In genomic region chr5:120413436-120413835, GRCm38 (mm10) we compare ENCODE assay signal across 23 mouse cellular contexts. TPM values are rescaled to one million over a fixed set of nuclear protein-coding genes. Genes with fewer than 3 reads are reported as not detected.
DNase-seq lines count a peak whose midpoint lies in the region; ATAC-seq and TF ChIP-seq lines count a peak whose summit lies in the region.
"Had no signal": no experiment of that assay in that cellular context is flagged by ENCODE, and none has a peak within 500 bp of the region (broad histone marks: within the 10 kb centered on the region; RNA-seq: fewer than 3 reads in every experiment).

No protein-coding gene starts in this region.

- TF ChIP-seq POLR2A in lung, adult 2 months (IDR thresholded peaks at IDR 0.05; ENCODE audit: borderline replicate concordance, extremely low read depth, low read depth, low read length) = no peak

- no peaks in the 10 kb centered on the region for H3K27me3 ChIP-seq in hindbrain, postnatal 0 days (ENCODE audit: insufficient read depth, low read length)
- peaks cover 70% of the 10 kb centered on the region for H3K27me3 ChIP-seq in hindbrain, embryonic 12.5 days
- peaks cover 33% of the 10 kb centered on the region for H3K27me3 ChIP-seq in lung, embryonic 14.5 days (ENCODE audit: insufficient read depth, low read length)
- peaks cover 66% of the 10 kb centered on the region for H3K27me3 ChIP-seq in embryonic facial prominence, embryonic 10.5 days (replicated peaks; ENCODE audit: low read depth, poor library complexity, severe bottlenecking)
- H3K27me3 ChIP-seq: hindbrain, embryonic 15.5 days had no signal

- peak; percentile 65 for TF ChIP-seq CTCF in hindbrain, postnatal 0 days (IDR thresholded peaks at IDR 0.05; ENCODE audit: low read depth)
- TF ChIP-seq CTCF in lung, embryonic 14.5 days (IDR thresholded peaks at IDR 0.05; ENCODE audit: low read depth) = peak; percentile 42
- no peak for TF ChIP-seq CTCF in lung, adult 2 months (IDR thresholded peaks at IDR 0.05; ENCODE audit: insufficient read depth, low read length)

- 0 out of 2 replicates have a peak, but pooled peaks cover 7% of the 10 kb centered on the region for H3K4me1 ChIP-seq in hindbrain, postnatal 0 days (ENCODE audit: insufficient read depth, low read length)
- H3K4me1 ChIP-seq in hindbrain, embryonic 12.5 days = peaks cover 20% of the 10 kb centered on the region
- H3K4me1 ChIP-seq in lung, embryonic 14.5 days (ENCODE audit: insufficient read depth) = no peaks in the 10 kb centered on the region
- H3K4me1 ChIP-seq in lung, adult 2 months (ENCODE audit: control insufficient read depth, insufficient read depth, low read length) = no peaks in the 10 kb centered on the region
- H3K4me1 ChIP-seq in embryonic facial prominence, embryonic 10.5 days = peaks cover 16% of the 10 kb centered on the region
- H3K4me1 ChIP-seq: liver, embryonic 13.5 days had no signal

- intact Hi-C loops in gastrocnemius, postnatal 14 days (cut with DNase I; ENCODE audit: low total_unique reads) = no loop called here

- H3K9me3 ChIP-seq in hindbrain, postnatal 0 days (ENCODE audit: low read length) = no peaks in the 10 kb centered on the region
- peaks cover 8% of the 10 kb centered on the region; the same call in 1 of the 2 replicates for H3K9me3 ChIP-seq in hindbrain, embryonic 12.5 days (replicated peaks)
- H3K9me3 ChIP-seq in lung, embryonic 14.5 days (ENCODE audit: low read depth, low read length) = peaks cover 6% of the 10 kb centered on the region; the same call in 1 of the 2 replicates
- peaks cover 6% of the 10 kb centered on the region; the same call in 1 of the 2 replicates for H3K9me3 ChIP-seq in embryonic facial prominence, embryonic 10.5 days
- H3K9me3 ChIP-seq: hindbrain, embryonic 15.5 days; liver, embryonic 13.5 days had no signal

- no peak for DNase-seq in hindbrain, postnatal 0 days (ENCODE audit: low spot score)
- no peak for DNase-seq in lung, embryonic 14.5 days
- no peak for DNase-seq in lung, adult 2 months
- DNase-seq in ES-CJ7 (ENCODE audit: low read depth, low spot score) = peak; percentile 53
- DNase-seq in embryonic facial prominence, embryonic 10.5 days (ENCODE audit: low spot score) = peak; percentile 13
- DNase-seq in urinary bladder, postnatal 4 days (ENCODE audit: low spot score in 2 of 2) = no peak
- DNase-seq in gastrocnemius, postnatal 14 days = no peak
- DNase-seq: adrenal gland, postnatal 10 days; cerebellum, adult 9-10 months; gastrocnemius, postnatal 36 days; heart, postnatal 10 days; kidney, adult 2 months; kidney, postnatal 25 days; liver, embryonic 13.5 days; lung, postnatal 36 days; thymus, adult 18-20 months had no signal

- H3K9ac ChIP-seq in hindbrain, postnatal 0 days (replicated peaks; ENCODE audit: low read length) = no peak overlapping the region
- no peak overlapping the region for H3K9ac ChIP-seq in hindbrain, embryonic 12.5 days
- no peak overlapping the region for H3K9ac ChIP-seq in lung, embryonic 14.5 days
- H3K9ac ChIP-seq: hindbrain, embryonic 15.5 days; liver, embryonic 13.5 days had no signal

- 85% methylated on average over 6 of the region's 6 CpGs for WGBS in hindbrain, postnatal 0 days
- 82% methylated on average over 6 of the region's 6 CpGs for whole genome bisulfite sequencing in hindbrain, embryonic 12.5 days
- WGBS in lung, embryonic 14.5 days = 73% methylated on average over 6 of the region's 6 CpGs
- WGBS in lung, adult 2 months = 77% methylated on average over 6 of the region's 6 CpGs
- 88% methylated on average over 6 of the region's 6 CpGs for WGBS in embryonic facial prominence, embryonic 10.5 days

- H3K27ac ChIP-seq in hindbrain, postnatal 0 days = no peak overlapping the region
- H3K27ac ChIP-seq in hindbrain, embryonic 12.5 days = no peak overlapping the region
- H3K27ac ChIP-seq in lung, embryonic 14.5 days (ENCODE audit: low read depth) = no peak overlapping the region
- no peak overlapping the region for H3K27ac ChIP-seq in embryonic facial prominence, embryonic 10.5 days (replicated peaks)
- H3K27ac ChIP-seq: heart, embryonic 10.5 days; hindbrain, embryonic 15.5 days; liver, embryonic 13.5 days had no signal

- ATAC-seq in hindbrain, postnatal 0 days = no peak
- no peak for ATAC-seq in hindbrain, embryonic 12.5 days (ENCODE audit: low FRiP score)
- no peak for ATAC-seq in lung, embryonic 14.5 days (ENCODE audit: insufficient read depth)

- no peak overlapping the region for H3K4me2 ChIP-seq in hindbrain, postnatal 0 days (ENCODE audit: low read depth, low read length)
- H3K4me2 ChIP-seq in hindbrain, embryonic 12.5 days (replicated peaks) = no peak overlapping the region
- H3K4me2 ChIP-seq in lung, embryonic 14.5 days = no peak overlapping the region
- H3K4me2 ChIP-seq: hindbrain, embryonic 15.5 days; liver, embryonic 13.5 days had no signal

- no peaks in the 10 kb centered on the region for H3K36me3 ChIP-seq in hindbrain, postnatal 0 days (ENCODE audit: insufficient read depth, low read length)
- no peaks in the 10 kb centered on the region for H3K36me3 ChIP-seq in hindbrain, embryonic 12.5 days
- no peaks in the 10 kb centered on the region for H3K36me3 ChIP-seq in lung, embryonic 14.5 days (ENCODE audit: insufficient read depth)
- H3K36me3 ChIP-seq in embryonic facial prominence, embryonic 10.5 days (replicated peaks) = no peaks in the 10 kb centered on the region
- H3K36me3 ChIP-seq: heart, embryonic 10.5 days; hindbrain, embryonic 15.5 days; liver, embryonic 13.5 days had no signal

- H3K4me3 ChIP-seq in hindbrain, postnatal 0 days (ENCODE audit: low read length) = no peak overlapping the region
- no peak overlapping the region for H3K4me3 ChIP-seq in hindbrain, embryonic 12.5 days
- no peak overlapping the region for H3K4me3 ChIP-seq in lung, embryonic 14.5 days (ENCODE audit: low read depth, low read length)
- H3K4me3 ChIP-seq in lung, adult 2 months (replicated peaks; ENCODE audit: extremely low read depth, low read depth, low read length) = no peak overlapping the region
- no peak overlapping the region for H3K4me3 ChIP-seq in embryonic facial prominence, embryonic 10.5 days
- H3K4me3 ChIP-seq: heart, embryonic 10.5 days; hindbrain, embryonic 15.5 days; liver, embryonic 13.5 days had no signal

RNA-seq across cellular contexts. Expression of gene Lhx5, which starts 18.1 kb away (rescaled TPM):
- 26.2 and 31.0 TPM in 2 replicates for total RNA-seq in hindbrain, postnatal 0 days (2014; rRNA removed)
- 14.0 and 15.2 TPM in 2 replicates for polyA plus RNA-seq in hindbrain, postnatal 0 days (2015; fragmentation: Nextera tagmentation; extraction: Ambion mirVana)
- polyA plus RNA-seq in hindbrain, embryonic 12.5 days (2016; fragmentation: Nextera tagmentation; extraction: Ambion mirVana) = 63.0 and 67.2 TPM in 2 replicates
- not detected in 2 replicates for polyA plus RNA-seq in lung, embryonic 14.5 days (2014; fragmentation: Nextera tagmentation; extraction: Ambion mirVana)
- polyA plus RNA-seq in lung, adult 2 months (2012; rRNA removed) = not detected in 2 replicates
- polyA plus RNA-seq in embryonic facial prominence, embryonic 10.5 days (2016; fragmentation: Nextera tagmentation; extraction: Ambion mirVana) = 3.1 and 4.7 TPM in 2 replicates
- total RNA-seq in gastrocnemius, postnatal 14 days (2021) = not detected
- total RNA-seq: adrenal gland, postnatal 10 days; gastrocnemius, postnatal 36 days; heart, postnatal 10 days; layer of hippocampus, postnatal 25 days; left cerebral cortex, postnatal 36 days; neutrophil, adult 5-6 weeks had no signal
- polyA plus RNA-seq: embryonic facial prominence, embryonic 14.5 days; kidney, adult 2 months; liver, embryonic 13.5 days had no signal

RNA-seq across cellular contexts. Expression of gene Sdsl, which starts 59.2 kb away (rescaled TPM):
- total RNA-seq in hindbrain, postnatal 0 days (2014; rRNA removed) = 4.6 and 6.0 TPM in 2 replicates
- polyA plus RNA-seq in hindbrain, postnatal 0 days (2015; fragmentation: Nextera tagmentation; extraction: Ambion mirVana) = 7.8 and 8.1 TPM in 2 replicates
- 5.4 and 7.5 TPM in 2 replicates for polyA plus RNA-seq in hindbrain, embryonic 12.5 days (2016; fragmentation: Nextera tagmentation; extraction: Ambion mirVana)
- polyA plus RNA-seq in lung, embryonic 14.5 days (2014; fragmentation: Nextera tagmentation; extraction: Ambion mirVana) = 3.3 and 4.7 TPM in 2 replicates
- 2.1 and 2.3 TPM in 2 replicates for polyA plus RNA-seq in lung, adult 2 months (2012; rRNA removed)
- 6.2 and 7.1 TPM in 2 replicates for polyA plus RNA-seq in embryonic facial prominence, embryonic 10.5 days (2016; fragmentation: Nextera tagmentation; extraction: Ambion mirVana)
- total RNA-seq in gastrocnemius, postnatal 14 days (2021) = under 1 TPM; 0.40 to 0.55 TPM
- total RNA-seq: neutrophil, adult 5-6 weeks had no signal

Comparison
In these comparisons a context has a peak if more than half of its experiments do, and no peak if none do; other contexts are left out.
1. DNase-seq: peak in ES-CJ7 (single experiment) and embryonic facial prominence, embryonic 10.5 days (single experiment); none in hindbrain, postnatal 0 days (single experiment), lung, embryonic 14.5 days (single experiment), lung, adult 2 months (single experiment), urinary bladder, postnatal 4 days (0 of 2) and gastrocnemius, postnatal 14 days (single experiment).